Mouse (Mus musculus) gastrocnemius, adult 2 months (tissue): ENCODE measurements around the gene Hsf5. TPM values are rescaled to one million over a fixed set of nuclear protein-coding genes. Genes with fewer than 3 reads are reported as not detected.

ENCODE experiments used
- DNase-seq: peaks from one replicate; pipeline ENCODE4 v3.0.0; 2022
- H3K27ac ChIP-seq: fragments of 200-600 bp; 2 replicates; pipeline ENCODE4 v1.8.1; 2022; ENCODE audit warnings: mild to moderate bottlenecking
- H3K4me3 ChIP-seq: fragments of 200-600 bp; 2 replicates; pipeline ENCODE4 v1.8.1; 2022; ENCODE audit warnings: mild to moderate bottlenecking, moderate library complexity
- CTCF ChIP-seq: fragments of 200-600 bp; IDR thresholded peaks from 2 replicates; pipeline ENCODE4 v1.8.1; 2022; ENCODE audit warnings: antibody characterized with exemption, mild to moderate bottlenecking, moderate library complexity
- intact Hi-C: fragments of 180-260 bp; cut with DNase I; formaldehyde crosslinking; loops from one replicate; pipeline ENCODE4 v1.15.1; 2025
- total RNA-seq, 2 experiments: library from RNA; stranded (reverse); gene quantifications; 2 replicates each; pipeline ENCODE4 v1.2.3; 2021

The Hsf5 gene
- total RNA-seq, 2 experiments from 2014 or later = not detected

DNA sequence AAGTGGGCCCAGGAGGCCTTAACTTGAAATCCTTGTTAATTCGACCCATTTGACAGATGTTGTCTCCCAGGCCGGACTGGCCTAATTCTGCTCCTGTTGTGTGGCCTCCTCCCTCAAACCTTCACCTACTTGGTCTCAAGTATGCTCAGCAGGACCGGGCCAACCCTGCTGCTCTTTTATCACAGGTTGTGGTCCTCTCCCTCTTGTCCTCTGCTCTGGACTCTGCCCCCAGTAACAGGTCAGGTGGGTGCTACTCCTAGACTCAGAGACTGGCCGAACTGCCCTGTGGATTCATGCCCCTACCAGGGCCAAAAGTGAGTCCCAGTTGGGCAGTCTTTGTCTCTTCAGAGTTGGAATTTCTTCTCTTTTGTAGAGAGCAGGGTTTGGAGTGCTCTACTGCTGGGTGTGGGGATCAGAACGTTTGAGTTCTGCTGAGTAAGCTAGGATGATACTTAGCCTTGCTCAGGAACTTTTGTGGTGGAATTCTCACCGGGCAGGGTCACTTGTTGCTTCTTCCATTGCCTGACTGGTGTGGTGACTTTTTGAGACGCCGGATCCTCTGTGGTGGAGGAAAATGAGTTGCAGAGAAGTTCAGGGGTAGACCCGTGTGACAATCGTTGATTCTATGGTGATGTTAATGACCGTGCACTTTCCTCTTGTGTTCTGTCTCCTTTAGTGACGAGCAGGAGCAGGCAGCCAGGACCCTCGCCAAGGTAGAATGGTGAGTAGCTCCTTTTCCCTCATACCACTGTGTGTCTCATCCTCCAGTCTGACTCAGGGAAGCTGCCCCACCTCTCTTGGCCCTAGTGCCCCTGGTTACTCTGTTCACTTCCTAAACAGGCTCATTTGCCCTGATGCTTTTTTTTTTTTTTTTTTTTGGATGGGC, 24.0 kb upstream of the Hsf5 start:
- intact Hi-C loops = loop anchor here (5.0 kb wide), 2 partner anchors 144 to 171 kb away; partner anchors contain the start of gene Supt4a
- H3K27ac ChIP-seq = peak overlapping the region; percentile 96

DNA sequence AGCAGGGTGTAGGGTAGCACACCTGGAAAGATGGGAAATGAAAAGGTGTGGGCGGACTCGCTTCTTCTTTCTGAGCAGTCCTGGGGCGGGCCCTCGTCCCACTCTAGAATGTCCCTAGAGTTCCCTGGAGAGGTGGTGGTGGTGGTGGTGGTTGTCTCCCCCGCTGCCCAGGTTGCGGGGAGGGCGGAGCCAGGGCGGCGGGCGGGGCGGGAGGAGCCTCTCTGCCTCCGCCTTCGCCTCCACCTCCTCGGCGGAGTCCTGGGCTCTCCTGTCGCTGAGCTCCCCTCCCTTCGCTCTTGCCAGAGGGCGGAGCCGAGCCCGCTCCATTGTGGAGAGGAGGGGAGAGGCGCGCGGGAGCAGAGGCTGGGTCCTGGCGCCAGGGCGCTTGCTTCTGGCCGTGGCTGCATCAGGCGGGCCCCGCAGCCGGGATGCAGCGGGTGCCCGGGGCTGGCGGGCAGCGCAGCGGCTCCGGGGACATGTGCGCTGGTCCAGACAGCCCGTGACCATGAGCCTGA, 21.6 kb upstream of the Hsf5 start:
- intact Hi-C loops = no loop called here
- DNase-seq = peak; percentile 92
- H3K27ac ChIP-seq = peak overlapping the region; percentile 83

More for the DNA sequence above, 24.0 kb upstream of the Hsf5 start:
- TF ChIP-seq CTCF = no peak
- peak overlapping the region; percentile 78 for H3K4me3 ChIP-seq
- no peak for DNase-seq

DNA sequence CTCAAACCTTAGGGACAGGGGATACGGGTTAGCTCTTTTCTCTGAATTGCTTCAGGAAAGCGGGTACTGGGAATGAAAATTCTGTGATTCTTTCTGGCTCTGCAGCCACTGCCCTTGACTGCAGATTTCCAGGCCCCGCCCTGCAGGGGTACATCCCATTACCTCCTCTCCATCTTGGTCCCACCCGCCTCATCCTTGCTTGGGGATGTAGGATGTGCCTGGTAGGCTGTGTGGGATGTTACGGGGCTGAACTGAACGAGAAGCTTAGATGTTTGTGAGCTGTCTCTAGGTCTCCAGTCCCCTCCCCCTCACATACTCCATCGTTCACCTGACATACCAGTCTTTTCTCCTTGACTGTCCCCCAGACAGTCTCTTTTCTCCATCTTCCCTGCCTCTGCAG, 21.0 kb upstream of the Hsf5 start:
- Histone ChIP-seq H3K4me3 (peak overlapping the region; percentile 78), H3K27ac (peak overlapping the region; percentile 83)
- no peak for TF ChIP-seq CTCF
- no peak for DNase-seq
- intact Hi-C loops = no loop called here

More for the DNA sequence above, 21.6 kb upstream of the Hsf5 start:
- peak overlapping the region; percentile 78 for H3K4me3 ChIP-seq
- TF ChIP-seq CTCF = no peak

DNA sequence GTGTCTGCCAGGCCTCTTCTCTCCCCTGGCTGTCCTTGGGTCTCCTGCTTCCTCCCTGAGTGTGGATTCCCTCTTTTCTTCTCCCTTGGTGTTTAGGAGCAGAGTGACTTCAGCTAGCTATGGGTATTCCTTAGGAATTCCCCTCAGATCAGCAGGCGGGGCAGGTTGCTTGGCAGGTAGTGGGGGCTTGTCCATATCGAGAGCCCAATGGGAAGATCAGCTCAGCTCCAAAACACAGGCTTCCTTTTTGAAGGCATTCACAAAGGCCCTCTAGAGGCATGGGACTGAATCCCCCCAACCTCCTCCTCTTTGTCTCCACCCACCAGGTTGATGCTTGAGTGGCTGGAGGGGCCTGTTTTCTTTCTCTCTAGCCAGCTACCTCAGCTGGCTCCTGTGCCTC, 20.5 kb upstream of the Hsf5 start:
- no peak for DNase-seq
- no peak for TF ChIP-seq CTCF
- H3K27ac ChIP-seq = peak overlapping the region; percentile 51; the same call in 1 of the 2 replicates
- intact Hi-C loops = no loop called here
- no peak overlapping the region; the same call in 1 of the 2 replicates for H3K4me3 ChIP-seq

DNA sequence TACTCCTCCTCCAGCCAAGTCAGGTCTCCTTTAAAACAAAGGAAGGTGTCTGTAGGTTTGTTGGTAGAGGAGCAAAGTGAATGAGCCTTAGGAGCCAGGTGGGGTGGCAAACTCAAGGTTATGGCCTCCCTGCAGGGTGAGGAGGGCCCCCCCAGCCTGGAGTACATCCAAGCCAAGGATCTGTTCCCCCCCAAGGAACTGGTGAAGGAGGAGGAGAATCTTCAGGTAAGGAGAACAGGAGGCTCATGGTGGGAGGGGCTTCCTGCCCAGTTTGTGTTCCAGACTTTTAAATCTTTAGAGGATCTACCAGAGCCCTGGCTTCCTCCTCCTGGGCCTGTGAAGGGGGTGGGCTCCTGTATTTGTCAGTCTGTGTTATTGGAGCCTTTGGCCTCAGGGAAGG, 19.9 kb upstream of the Hsf5 start:
- DNase-seq = no peak
- intact Hi-C loops = no loop called here
- H3K27ac ChIP-seq = no peak overlapping the region
- no peak for TF ChIP-seq CTCF
- H3K4me3 ChIP-seq = no peak overlapping the region

DNA sequence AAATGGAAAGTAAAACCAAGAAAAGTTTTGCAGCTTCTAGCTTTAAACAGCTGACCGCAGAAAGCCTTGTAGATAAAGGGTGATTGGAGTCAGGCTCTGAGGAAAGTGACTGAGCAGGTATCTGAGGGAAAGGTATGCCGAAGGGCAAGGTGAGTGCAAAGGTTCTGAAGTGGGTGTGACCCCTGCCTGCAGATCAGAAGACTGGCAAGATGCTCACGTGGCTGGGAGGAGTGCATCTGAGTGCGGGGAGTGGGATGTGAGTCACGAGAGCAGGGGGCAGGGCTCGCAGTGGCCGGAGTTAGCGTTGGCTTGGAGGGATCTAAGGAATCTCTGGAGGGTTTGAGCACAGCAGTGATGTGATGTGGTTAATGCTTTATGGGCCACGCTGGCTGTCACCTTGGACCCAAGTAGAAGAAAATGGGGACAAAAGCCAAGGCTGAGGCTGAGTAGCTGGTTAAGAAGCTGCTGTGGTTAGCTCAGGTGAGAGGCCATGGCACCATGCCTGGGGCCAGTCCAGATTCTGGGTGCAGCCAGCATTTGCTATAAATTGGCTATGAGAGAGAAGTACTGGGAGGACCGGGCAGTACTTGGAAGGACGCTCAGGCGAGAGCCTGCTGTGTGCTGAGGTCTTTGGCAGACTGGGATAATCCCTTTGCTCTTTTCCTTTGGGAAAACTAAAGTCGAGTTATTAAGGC, 17.4 kb upstream of the Hsf5 start:
- Histone ChIP-seq H3K27ac (peak overlapping the region; percentile 16; the same call in 1 of the 2 replicates), H3K4me3 (no peak overlapping the region)
- no peak for DNase-seq
- TF ChIP-seq CTCF = no peak
- intact Hi-C loops = no loop called here

DNA sequence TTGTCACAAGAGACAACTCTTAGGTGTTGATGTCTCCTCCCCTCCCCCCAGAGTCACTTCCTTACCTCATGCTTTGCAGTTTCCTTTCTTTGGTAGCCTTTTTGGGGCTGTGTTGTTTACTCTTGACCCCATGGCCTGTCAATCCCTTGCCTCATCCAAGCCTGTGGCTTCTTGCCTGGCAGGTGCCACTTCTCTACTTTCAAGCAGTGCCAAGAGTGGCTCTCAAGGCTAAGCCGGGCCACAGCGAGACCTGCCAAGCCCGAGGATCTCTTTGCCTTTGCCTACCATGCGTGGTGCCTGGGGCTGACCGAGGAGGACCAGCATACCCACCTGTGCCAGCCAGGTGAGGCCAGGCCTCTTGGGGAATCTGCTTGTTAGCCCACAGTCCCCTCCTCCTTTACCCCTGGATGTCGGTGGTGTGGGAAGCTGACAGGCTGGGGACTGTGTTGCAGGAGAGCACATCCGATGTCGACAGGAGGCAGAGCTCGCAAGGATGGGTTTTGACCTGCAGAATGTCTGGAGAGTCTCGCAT, 16.6 kb upstream of the Hsf5 start:
- intact Hi-C loops = no loop called here

DNA sequence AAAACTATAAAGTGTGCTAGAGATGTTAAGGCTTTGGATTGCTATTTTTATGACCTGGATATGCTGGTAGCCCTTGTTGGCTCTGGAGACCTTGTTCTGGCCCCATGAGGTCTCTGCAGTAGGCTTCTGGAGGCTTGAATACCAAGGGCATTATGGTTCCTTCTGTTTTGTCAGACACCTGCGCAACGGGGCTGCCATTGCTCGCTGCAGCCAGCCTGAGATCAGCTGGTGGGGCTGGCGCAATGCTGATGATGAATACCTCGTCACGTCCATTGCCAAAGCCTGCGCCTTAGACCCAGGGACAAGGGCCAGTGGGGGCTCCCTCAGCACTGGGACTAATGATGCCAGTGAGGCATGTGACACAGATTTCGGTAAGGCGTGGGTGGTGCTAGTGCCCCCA, 14.7 kb upstream of the Hsf5 start:
- no peak for DNase-seq
- Histone ChIP-seq H3K4me3 (no peak overlapping the region), H3K27ac (no peak overlapping the region)
- intact Hi-C loops = no loop called here
- no peak for TF ChIP-seq CTCF

More for the DNA sequence above, 16.6 kb upstream of the Hsf5 start:
- TF ChIP-seq CTCF = no peak
- no peak overlapping the region for H3K4me3 ChIP-seq
- H3K27ac ChIP-seq = peak overlapping the region; percentile 16; the same call in 1 of the 2 replicates
- no peak for DNase-seq

DNA sequence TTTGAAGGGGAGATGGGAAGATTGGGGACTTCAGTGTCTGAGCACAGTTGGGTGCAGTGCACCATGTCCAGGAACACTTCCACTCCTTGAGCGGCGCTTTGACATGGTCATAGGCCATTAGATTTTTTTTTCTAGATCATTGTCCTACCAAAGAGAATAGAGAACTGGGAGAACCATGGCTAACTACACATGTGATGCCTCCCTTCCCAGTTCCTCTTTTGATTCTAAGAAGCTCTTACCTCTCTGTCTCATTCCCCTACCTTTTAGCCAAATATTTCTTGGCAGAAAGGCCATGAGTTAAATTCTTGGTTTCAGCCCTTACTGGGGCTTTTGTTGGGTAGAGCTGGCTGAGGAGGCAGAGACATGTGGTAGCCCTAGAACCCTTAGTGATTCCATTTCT, 13.4 kb upstream of the Hsf5 start:
- TF ChIP-seq CTCF = no peak
- H3K27ac ChIP-seq = no peak overlapping the region
- intact Hi-C loops = no loop called here
- H3K4me3 ChIP-seq = no peak overlapping the region
- DNase-seq = no peak

DNA sequence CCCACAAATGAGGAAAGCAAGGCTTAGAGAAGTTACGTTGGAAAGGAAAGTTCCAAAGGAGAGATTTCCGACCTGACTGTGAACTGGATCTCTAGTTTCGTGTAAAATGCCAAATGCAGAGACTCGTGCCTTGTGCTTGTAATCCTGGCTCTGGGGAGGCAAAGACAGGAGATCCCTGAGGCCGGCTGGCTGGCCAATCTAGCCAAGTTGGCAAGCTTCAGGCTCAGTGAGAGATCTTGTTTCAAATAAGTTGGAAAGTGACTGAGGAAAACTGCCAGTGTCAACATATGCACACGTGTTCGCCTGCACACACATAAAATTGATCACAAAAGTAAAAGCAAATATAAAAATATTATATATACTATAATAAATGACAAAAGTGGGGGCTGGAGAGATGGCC, 7.7 kb upstream of the Hsf5 start:
- peak; percentile 83 for DNase-seq
- intact Hi-C loops = no loop called here
- Histone ChIP-seq H3K27ac (peak overlapping the region; percentile 80), H3K4me3 (0 out of 2 replicates have a peak overlapping the region, but pooled peaks have one; percentile 19)
- no peak for TF ChIP-seq CTCF

DNA sequence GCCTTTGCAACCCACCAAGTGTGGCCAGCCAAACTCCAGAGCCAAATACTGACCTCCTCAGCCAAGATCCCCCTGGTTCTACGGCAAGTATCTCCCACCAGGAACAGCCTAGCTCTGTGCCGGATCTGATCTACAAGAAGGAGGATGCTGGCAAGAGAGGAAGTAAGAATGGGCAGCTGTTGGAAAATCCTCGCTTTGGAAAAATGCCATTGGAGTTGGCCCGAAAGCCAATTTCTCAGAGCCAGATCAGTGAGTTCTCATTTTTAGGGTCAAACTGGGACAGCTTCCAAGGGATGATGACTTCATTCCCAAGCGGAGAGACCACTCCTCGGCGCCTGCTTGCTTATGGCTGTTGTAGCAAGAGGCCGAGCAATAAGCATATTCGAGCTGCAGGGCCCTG, 5.4 kb upstream of the Hsf5 start:
- intact Hi-C loops = no loop called here
- Histone ChIP-seq H3K4me3 (no peak overlapping the region), H3K27ac (no peak overlapping the region)
- DNase-seq = no peak
- TF ChIP-seq CTCF = no peak

DNA sequence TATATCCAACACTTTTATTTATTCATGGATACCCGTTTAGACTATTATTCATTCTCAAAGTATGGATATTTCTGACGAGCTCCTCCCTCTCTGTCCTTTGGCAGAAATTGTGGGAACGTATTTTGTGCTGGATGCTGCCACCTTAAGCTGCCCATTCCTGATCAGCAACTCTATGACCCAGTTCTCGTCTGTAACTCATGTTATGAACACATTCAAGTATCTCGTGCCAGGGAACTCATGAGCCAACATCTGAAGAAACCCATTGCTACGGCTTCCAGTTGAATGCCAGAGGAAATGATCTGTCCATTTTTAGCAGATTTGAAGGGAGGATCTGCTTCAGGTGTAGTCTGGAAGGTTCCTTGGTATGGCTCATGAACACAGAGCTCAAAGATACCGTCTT, 3.0 kb upstream of the Hsf5 start:
- DNase-seq = no peak
- TF ChIP-seq CTCF = no peak
- no peak overlapping the region for H3K4me3 ChIP-seq
- no peak overlapping the region for H3K27ac ChIP-seq
- intact Hi-C loops = no loop called here

DNA sequence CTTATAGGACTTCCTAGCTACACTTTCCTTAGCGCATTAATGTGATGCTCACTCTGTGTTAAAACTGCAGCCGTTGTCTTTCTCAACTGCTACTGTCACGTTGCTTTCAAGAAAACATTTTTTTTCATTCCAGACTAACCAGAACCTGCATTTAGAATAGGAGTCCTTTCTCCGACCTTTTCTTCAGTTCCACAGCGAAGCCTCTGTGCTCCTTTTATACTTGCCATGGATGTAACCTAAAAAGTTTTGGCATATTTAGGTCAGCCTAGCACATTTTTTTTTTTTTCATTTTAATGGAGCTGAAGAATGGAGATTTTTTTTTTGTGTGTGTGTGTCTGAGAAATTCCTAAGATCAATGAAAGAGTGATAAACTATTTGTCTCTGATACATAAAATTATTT, 1.4 kb upstream of the Hsf5 start:
- no peak for TF ChIP-seq CTCF
- Histone ChIP-seq H3K4me3 (no peak overlapping the region), H3K27ac (no peak overlapping the region)
- intact Hi-C loops = no loop called here
- no peak for DNase-seq
